22 mouse cellular contexts compared by ENCODE assay signal in the genomic region with DNA sequence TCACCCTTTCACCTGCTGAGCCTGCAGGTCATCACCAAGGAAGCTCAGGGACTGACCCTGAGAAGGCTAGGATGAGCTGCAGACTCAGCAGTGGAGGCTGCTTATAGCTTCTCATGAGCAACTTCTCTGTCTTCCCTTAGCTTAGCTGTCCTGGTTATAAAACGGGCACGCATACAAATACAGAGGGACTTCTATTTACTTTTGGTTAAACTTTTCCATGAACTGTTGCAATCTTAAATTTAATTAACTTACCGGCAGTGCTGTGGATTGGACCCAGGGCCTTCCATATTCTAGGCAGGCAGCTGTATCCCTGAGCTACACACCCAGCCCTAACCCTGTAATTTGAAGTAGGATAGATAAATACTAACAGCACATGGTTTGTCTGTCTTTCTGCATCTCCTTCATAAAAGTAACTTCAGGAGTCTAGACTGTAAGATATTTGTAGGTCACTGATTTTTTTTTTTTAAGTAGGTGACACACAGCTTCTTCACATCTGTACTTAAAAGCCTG. TPM values are rescaled to one million over a fixed set of nuclear protein-coding genes. Genes with fewer than 3 reads are reported as not detected.
A peak's percentile ranks its signal among the peaks of the same experiment; 100 is the strongest.
DNase-seq lines count a peak whose midpoint lies in the region; ATAC-seq and TF ChIP-seq lines count a peak whose summit lies in the region.
"Had no signal": no experiment of that assay in that cellular context is flagged by ENCODE, and none has a peak within 500 bp of the region (broad histone marks: within the 10 kb centered on the region; RNA-seq: fewer than 3 reads in every experiment).

No protein-coding gene starts in this region.

- WGBS in liver, embryonic 12.5 days (ENCODE audit: insufficient replicate concordance): 70% methylated on average over 3 of the region's 3 CpGs
- WGBS in liver, postnatal 0 days (ENCODE audit: insufficient replicate concordance): 64% methylated on average over 3 of the region's 3 CpGs
- 64% methylated on average over 3 of the region's 3 CpGs for WGBS in intestine, embryonic 15.5 days

- H3K4me2 ChIP-seq in liver, embryonic 12.5 days: peak overlapping the region; percentile 52
- H3K4me2 ChIP-seq in liver, postnatal 0 days (ENCODE audit: low read depth, low read length): peak overlapping the region; percentile 44
- no peak overlapping the region for H3K4me2 ChIP-seq in intestine, embryonic 15.5 days (replicated peaks)
- H3K4me2 ChIP-seq: hindbrain, embryonic 12.5 days; midbrain, embryonic 12.5 days; neural tube, embryonic 13.5 days had no signal

- TF ChIP-seq POLR2A in MEL (IDR thresholded peaks at IDR 0.05; ENCODE audit: control insufficient read depth in 1 of 2, insufficient read depth in 1 of 2, low read depth in 1 of 2, low read length in 2 of 2, poor library complexity in 1 of 2): no peak

- no peak overlapping the region for H3K9ac ChIP-seq in MEL (ENCODE audit: control insufficient read depth, low read depth, low read length, poor library complexity, severe bottlenecking)
- no peak overlapping the region for H3K9ac ChIP-seq in liver, embryonic 12.5 days
- H3K9ac ChIP-seq in liver, postnatal 0 days (replicated peaks): no peak overlapping the region
- H3K9ac ChIP-seq in intestine, embryonic 15.5 days: no peak overlapping the region
- H3K9ac ChIP-seq: hindbrain, embryonic 12.5 days; midbrain, embryonic 12.5 days; neural tube, embryonic 13.5 days had no signal

- H3K36me3 ChIP-seq in MEL (ENCODE audit: control insufficient read depth in 1 of 2, insufficient read depth in 2 of 2, low read length in 2 of 2): peaks cover 0 to 16% of the 10 kb centered on the region in 2 experiments; a peak in 2 of 4 replicates
- no peaks in the 10 kb centered on the region for H3K36me3 ChIP-seq in liver, embryonic 12.5 days
- H3K36me3 ChIP-seq in liver, postnatal 0 days (replicated peaks; ENCODE audit: insufficient read depth, low read length): no peaks in the 10 kb centered on the region
- no peaks in the 10 kb centered on the region for H3K36me3 ChIP-seq in intestine, embryonic 15.5 days
- H3K36me3 ChIP-seq: hindbrain, embryonic 12.5 days; midbrain, embryonic 12.5 days; neural tube, embryonic 13.5 days had no signal

- no peaks in the 10 kb centered on the region for H3K9me3 ChIP-seq in MEL (replicated peaks; ENCODE audit: insufficient read depth, low read length)
- H3K9me3 ChIP-seq in liver, embryonic 12.5 days (replicated peaks): no peaks in the 10 kb centered on the region
- H3K9me3 ChIP-seq in liver, postnatal 0 days (ENCODE audit: low read length): no peaks in the 10 kb centered on the region
- no peaks in the 10 kb centered on the region for H3K9me3 ChIP-seq in intestine, embryonic 15.5 days
- H3K9me3 ChIP-seq: hindbrain, embryonic 12.5 days; midbrain, embryonic 12.5 days; neural tube, embryonic 13.5 days had no signal

- ATAC-seq in liver, embryonic 12.5 days: peak; percentile 33; the same call in 1 of the 2 replicates
- peak; percentile 15; the same call in 1 of the 2 replicates for ATAC-seq in liver, postnatal 0 days
- no peak for ATAC-seq in intestine, embryonic 15.5 days
- ATAC-seq: forebrain, embryonic 14.5 days; hindbrain, postnatal 0 days had no signal

- H3K27ac ChIP-seq in MEL (ENCODE audit: control insufficient read depth, low read depth, low read length): peak overlapping the region; percentile 65
- peak overlapping the region; percentile 88 for H3K27ac ChIP-seq in liver, embryonic 12.5 days
- peak overlapping the region; percentile 79 for H3K27ac ChIP-seq in liver, postnatal 0 days (ENCODE audit: low read depth)
- H3K27ac ChIP-seq in intestine, embryonic 15.5 days: no peak overlapping the region
- H3K27ac ChIP-seq: hindbrain, embryonic 12.5 days; hindbrain, postnatal 0 days; kidney, postnatal 0 days; midbrain, embryonic 12.5 days; neural tube, embryonic 13.5 days had no signal

- no peak for TF ChIP-seq CTCF in MEL (IDR thresholded peaks at IDR 0.05 in 2 of 3, conservative IDR thresholded peaks at IDR 0.05 in 1 of 3; ENCODE audit: control insufficient read depth in 1 of 3, insufficient read depth in 1 of 3, low read depth in 2 of 3, low read length in 3 of 3, poor library complexity in 1 of 3, severe bottlenecking in 1 of 3)
- TF ChIP-seq CTCF in liver, postnatal 0 days (IDR thresholded peaks at IDR 0.05; ENCODE audit: low read depth): no peak

- no peaks in the 10 kb centered on the region for H3K27me3 ChIP-seq in MEL (ENCODE audit: control insufficient read depth in 1 of 2, insufficient read depth in 2 of 2, low read length in 2 of 2)
- H3K27me3 ChIP-seq in liver, embryonic 12.5 days (replicated peaks): no peaks in the 10 kb centered on the region
- no peaks in the 10 kb centered on the region for H3K27me3 ChIP-seq in liver, postnatal 0 days (ENCODE audit: insufficient read depth, low read length)
- H3K27me3 ChIP-seq in intestine, embryonic 15.5 days (replicated peaks): no peaks in the 10 kb centered on the region
- H3K27me3 ChIP-seq: hindbrain, embryonic 12.5 days; midbrain, embryonic 12.5 days; neural tube, embryonic 13.5 days had no signal

- DNase-seq in heart, adult 11 months: peak; percentile 76
- no peak for DNase-seq in heart, postnatal 36 days
- no peak for DNase-seq in MEL (ENCODE audit: low read depth, low spot score)
- no peak for DNase-seq in liver, postnatal 0 days
- no peak for DNase-seq in cerebellum, postnatal 36 days
- no peak for DNase-seq in layer of hippocampus, adult 8-10 months (ENCODE audit: low spot score in 2 of 2)
- DNase-seq: adrenal gland, postnatal 14 days; cerebellum, adult 11-12 months; cerebellum, postnatal 10 days; kidney, adult 8-10 months; kidney, postnatal 4 days; thymus, adult 2 months; thymus, postnatal 36 days had no signal

- intact Hi-C loops in heart, postnatal 36 days (cut with DNase I): loop anchor here (5.0 kb wide), 1 partner anchor 147 kb away; no protein-coding TSS in a partner anchor

- H3K4me1 ChIP-seq in MEL (ENCODE audit: control insufficient read depth in 1 of 2, insufficient read depth in 2 of 2, low read length in 2 of 2): peaks cover 6 to 21% of the 10 kb centered on the region in 2 experiments
- peaks cover 56% of the 10 kb centered on the region for H3K4me1 ChIP-seq in liver, embryonic 12.5 days
- peaks cover 60% of the 10 kb centered on the region for H3K4me1 ChIP-seq in liver, postnatal 0 days (ENCODE audit: insufficient read depth)
- H3K4me1 ChIP-seq in intestine, embryonic 15.5 days (replicated peaks): peaks cover 14% of the 10 kb centered on the region; the same call in 1 of the 2 replicates
- H3K4me1 ChIP-seq: midbrain, embryonic 12.5 days had no signal

- no peak for TF ChIP-seq EP300 in MEL (IDR thresholded peaks at IDR 0.05; ENCODE audit: low read depth in 1 of 2, low read length in 2 of 2)
- no peak for TF ChIP-seq EP300 in liver, postnatal 0 days (IDR thresholded peaks at IDR 0.05; ENCODE audit: low read depth)

- no peaks in the 10 kb centered on the region for H3K79me2 ChIP-seq in MEL (ENCODE audit: control insufficient read depth, insufficient read depth, low read length, poor library complexity)

- TF ChIP-seq RAD21 in MEL (IDR thresholded peaks at IDR 0.05; ENCODE audit: low read depth, low read length): no peak

- H3K4me3 ChIP-seq in MEL (ENCODE audit: control insufficient read depth in 1 of 2, insufficient read depth in 1 of 2, low read depth in 2 of 2, low read length in 2 of 2): no peak overlapping the region
- no peak overlapping the region for H3K4me3 ChIP-seq in liver, embryonic 12.5 days
- H3K4me3 ChIP-seq in liver, postnatal 0 days (ENCODE audit: low read depth, low read length): no peak overlapping the region
- H3K4me3 ChIP-seq in intestine, embryonic 15.5 days (replicated peaks): no peak overlapping the region
- H3K4me3 ChIP-seq: hindbrain, embryonic 12.5 days; midbrain, embryonic 12.5 days; neural tube, embryonic 13.5 days had no signal

TF ChIP-seq in MEL, 35 proteins besides CTCF, POLR2A, EP300 and RAD21:
- 0 out of 2 replicates have a peak, but pooled peaks have one; percentile 18 for TF ChIP-seq ZNF384 (IDR thresholded peaks at IDR 0.05; ENCODE audit: low read depth, low read length)
- no peak for TF ChIP-seq TBP (IDR thresholded peaks at IDR 0.05; ENCODE audit: low read depth, low read length)

RNA-seq across cellular contexts. Expression of gene Il1r1, which starts 4.9 kb away (rescaled TPM):
- total RNA-seq in heart, postnatal 36 days (2021): 1 to 10 TPM; 5.3 to 6.4 TPM
- 1.4 and 1.5 TPM in 2 replicates for total RNA-seq in MEL (2012; rRNA removed)
- polyA plus RNA-seq in MEL (2012; ENCODE audit: insufficient read depth in 1 of 2, insufficient read length in 2 of 2, low read depth in 1 of 2, low replicate concordance in 2 of 2, missing spikeins in 1 of 2): 1 to 10 TPM in 1 of 2 experiments, not detected in 1; 3.1 TPM
- 15.7 and 17.8 TPM in 2 replicates for polyA plus RNA-seq in liver, embryonic 12.5 days (2016; fragmentation: Nextera tagmentation; extraction: Ambion mirVana)
- polyA plus RNA-seq in liver, postnatal 0 days (2015; fragmentation: Nextera tagmentation; extraction: Ambion mirVana): 12.7 and 15.1 TPM in 2 replicates
- 6.4 and 7.5 TPM in 2 replicates for polyA plus RNA-seq in intestine, embryonic 15.5 days (2015; fragmentation: Nextera tagmentation; extraction: Ambion mirVana)
- 1 to 10 TPM; 5.8 to 9.7 (median 8.1) TPM for total RNA-seq in layer of hippocampus, adult 8-10 months (2022)
- total RNA-seq: CH12.LX had no signal
